Mouse (Mus musculus): ENCODE data around the gene Olfr1275.

The Olfr1275 gene

GRCm38 (mm10) chr2:111235186-111235585 lies at the start of gene Olfr1275:
Gene Olfr1275, minus strand, starts transcription at chr2:111235286.
- no peak for DNase-seq

- DNase-seq, result no peak
These were observed 38.9 kb upstream of the Olfr1275 start, which contains the start of gene Olfr1277 for GRCm38 (mm10) chr2:111274006-111274405. Gene Olfr1277, minus strand, starts transcription at chr2:111274106.

GRCm38 (mm10) chr2:111254216-111254615 lies 19.1 kb upstream of the Olfr1275 start, which contains the start of gene Olfr1276:
Gene Olfr1276, plus strand, starts transcription at chr2:111254516.
- DNase-seq, result no peak

GRCm38 (mm10) chr2:111229502-111229901 lies 5.6 kb downstream of the Olfr1275 start, which contains the start of gene 4930430A15Rik:
Gene 4930430A15Rik, minus strand, starts transcription at chr2:111229602.
- no peak for DNase-seq

- no peak for DNase-seq
These were observed 53.0 kb downstream of the Olfr1275 start for GRCm38 (mm10) chr2:111182068-111182467.

All from thymus, postnatal 14 days (tissue).